Mouse (Mus musculus) liver, postnatal 0 days (tissue): ENCODE results near the gene Gm3402.
"Not testable (repeated sequence)": the region's sequence is repeated elsewhere in the genome, so short reads cannot be mapped to it uniquely, and the experiment has no call there.

ENCODE experiments used
- CTCF ChIP-seq: sonication (generic); IDR thresholded peaks from 2 replicates; pipeline ENCODE4 v1.5.1; 2016; ENCODE audit warnings: antibody characterized with exemption, low read depth
- EP300 ChIP-seq: IDR thresholded peaks from 2 replicates; pipeline ENCODE4 v1.6.1; 2016; ENCODE audit warnings: antibody characterized with exemption, low read depth, mild to moderate bottlenecking

- not testable (repeated sequence) for TF ChIP-seq CTCF, EP300
Observed at GRCm38 (mm10) chr5:146491063-146491462, 22.9 kb upstream of the Gm3402 start, which contains the start of gene Gm6370.
